Mouse (Mus musculus): ENCODE data around the gene Tprgl. TPM values are rescaled to one million over a fixed set of nuclear protein-coding genes. Genes with fewer than 3 reads are reported as not detected.

Gene Tprgl
- total and polyA plus RNA-seq, 3 experiments: 49.3 to 163 (median 67.4) TPM

GRCm38 (mm10) chr4:154127273-154127672 is 33.2 kb downstream of the Tprgl start:
- TF ChIP-seq ZC3H11A (IDR thresholded peaks at IDR 0.05; ENCODE audit: low read depth, low read length): no peak
- no peak for TF ChIP-seq GABPA (IDR thresholded peaks at IDR 0.05; ENCODE audit: low read depth, low read length)
- no peak for TF ChIP-seq MXI1 (IDR thresholded peaks at IDR 0.05; ENCODE audit: low read depth, low read length)
- no peak for TF ChIP-seq CHD1 (IDR thresholded peaks at IDR 0.05; ENCODE audit: low read depth, low read length)
- TF ChIP-seq ZMIZ1 (IDR thresholded peaks at IDR 0.05; ENCODE audit: low read depth, low read length): no peak
- no peak for TF ChIP-seq NELFE (IDR thresholded peaks at IDR 0.05; ENCODE audit: low read depth, low read length)
- TF ChIP-seq JUND (IDR thresholded peaks at IDR 0.05; ENCODE audit: low read depth, low read length): no peak
- TF ChIP-seq MAX (IDR thresholded peaks at IDR 0.05; ENCODE audit: low read length): no peak
- no peak for TF ChIP-seq TCF12 (IDR thresholded peaks at IDR 0.05; ENCODE audit: low read depth, low read length)
- no peak for TF ChIP-seq SIN3A (IDR thresholded peaks at IDR 0.05; ENCODE audit: low read length)
- no peak for TF ChIP-seq RCOR1 (IDR thresholded peaks at IDR 0.05; ENCODE audit: low read depth, low read length)
- no peak for TF ChIP-seq ETS1 (IDR thresholded peaks at IDR 0.05; ENCODE audit: low read depth, low read length)
- TF ChIP-seq UBTF (IDR thresholded peaks at IDR 0.05; ENCODE audit: borderline replicate concordance, insufficient read depth, low read depth, low read length): no peak
- Histone ChIP-seq H3K36me3 (ENCODE audit: control insufficient read depth in 1 of 2, insufficient read depth in 2 of 2, low read length in 2 of 2) (no peaks in the 10 kb centered on the region), H3K27me3 (ENCODE audit: control insufficient read depth in 1 of 2, insufficient read depth in 2 of 2, low read length in 2 of 2) (no peaks in the 10 kb centered on the region), H3K9me3 (replicated peaks; ENCODE audit: insufficient read depth, low read length) (no peaks in the 10 kb centered on the region), H3K9ac (ENCODE audit: control insufficient read depth, low read depth, low read length, poor library complexity, severe bottlenecking) (no peak overlapping the region), H3K4me1 (ENCODE audit: control insufficient read depth in 1 of 2, insufficient read depth in 2 of 2, low read length in 2 of 2) (no peaks in the 10 kb centered on the region), H3K27ac (ENCODE audit: control insufficient read depth, low read depth, low read length) (no peak overlapping the region), H3K79me2 (ENCODE audit: control insufficient read depth, insufficient read depth, low read length, poor library complexity) (no peaks in the 10 kb centered on the region), H3K4me3 (ENCODE audit: control insufficient read depth in 1 of 2, insufficient read depth in 1 of 2, low read depth in 2 of 2, low read length in 2 of 2) (no peak overlapping the region)
- DNase-seq (ENCODE audit: low read depth, low spot score): no peak

- Histone ChIP-seq H3K27me3 (ENCODE audit: control insufficient read depth in 1 of 2, insufficient read depth in 2 of 2, low read length in 2 of 2) (no peaks in the 10 kb centered on the region), H3K27ac (ENCODE audit: control insufficient read depth, low read depth, low read length) (no peak overlapping the region), H3K4me1 (ENCODE audit: control insufficient read depth in 1 of 2, insufficient read depth in 2 of 2, low read length in 2 of 2) (no peaks in the 10 kb centered on the region), H3K9ac (ENCODE audit: control insufficient read depth, low read depth, low read length, poor library complexity, severe bottlenecking) (no peak overlapping the region), H3K36me3 (ENCODE audit: control insufficient read depth in 1 of 2, insufficient read depth in 2 of 2, low read length in 2 of 2) (no peaks in the 10 kb centered on the region), H3K79me2 (ENCODE audit: control insufficient read depth, insufficient read depth, low read length, poor library complexity) (no peaks in the 10 kb centered on the region), H3K4me3 (ENCODE audit: control insufficient read depth in 1 of 2, insufficient read depth in 1 of 2, low read depth in 2 of 2, low read length in 2 of 2) (no peak overlapping the region), H3K9me3 (replicated peaks; ENCODE audit: insufficient read depth, low read length) (no peaks in the 10 kb centered on the region)
- DNase-seq (ENCODE audit: low read depth, low spot score): no peak
- TF ChIP-seq NRF1 (IDR thresholded peaks at IDR 0.05; ENCODE audit: insufficient read depth, low read depth, low read length, poor library complexity, severe bottlenecking): no peak
- no peak for TF ChIP-seq GATA1 (IDR thresholded peaks at IDR 0.05; ENCODE audit: low read depth, low read length)
- no peak for TF ChIP-seq ETS1 (IDR thresholded peaks at IDR 0.05; ENCODE audit: low read depth, low read length)
- no peak for TF ChIP-seq MAZ (IDR thresholded peaks at IDR 0.05; ENCODE audit: low read depth, low read length)
- no peak for TF ChIP-seq MXI1 (IDR thresholded peaks at IDR 0.05; ENCODE audit: low read depth, low read length)
- no peak for TF ChIP-seq UBTF (IDR thresholded peaks at IDR 0.05; ENCODE audit: borderline replicate concordance, insufficient read depth, low read depth, low read length)
These were observed 35.3 kb downstream of the Tprgl start for GRCm38 (mm10) chr4:154125202-154125601.
